Mouse (Mus musculus) lung, embryonic 16.5 days (tissue): ENCODE measurements around the gene Bcl2a1a. TPM values are rescaled to one million over a fixed set of nuclear protein-coding genes. Genes with fewer than 3 reads are reported as not detected.
"Not testable (repeated sequence)": the region's sequence is repeated elsewhere in the genome, so short reads cannot be mapped to it uniquely, and the experiment has no call there.

ENCODE experiments used
- ATAC-seq: fragments of 200-750 bp; cut with Nextera tagmentation; 2 replicates; pipeline ENCODE4 v1.8.0; 2017; ENCODE audit warnings: low read depth, mild to moderate bottlenecking, moderate library complexity
- H3K27ac ChIP-seq: fragments of 300-500 bp; sonication (generic); 2 replicates; pipeline ENCODE4 v1.5.1; 2014; ENCODE audit warnings: mild to moderate bottlenecking, control low read depth, low read length
- H3K27me3 ChIP-seq: fragments of 300-500 bp; sonication (generic); 2 replicates; pipeline ENCODE4 v1.6.1; 2014; ENCODE audit warnings: low read depth, low read length, mixed read lengths; ENCODE audit not compliant: control insufficient read depth, insufficient read depth
- H3K36me3 ChIP-seq: fragments of 300-500 bp; sonication (generic); 2 replicates; pipeline ENCODE4 v1.6.1; 2014; ENCODE audit warnings: low read length; ENCODE audit not compliant: control insufficient read depth, insufficient read depth
- H3K4me1 ChIP-seq: fragments of 300-500 bp; sonication (generic); replicated peaks from 2 replicates; pipeline ENCODE4 v1.6.1; 2014; ENCODE audit warnings: low read length, mixed read lengths; ENCODE audit not compliant: control insufficient read depth, insufficient read depth
- H3K4me2 ChIP-seq: fragments of 300-500 bp; sonication (generic); 2 replicates; pipeline ENCODE4 v1.6.1; 2014; ENCODE audit warnings: low read depth, low read length, control low read depth
- H3K4me3 ChIP-seq: fragments of 300-500 bp; sonication (generic); 2 replicates; pipeline ENCODE4 v1.5.1; 2014; ENCODE audit warnings: mild to moderate bottlenecking, low read length, control low read depth
- H3K9ac ChIP-seq: fragments of 300-500 bp; sonication (generic); 2 replicates; pipeline ENCODE4 v1.6.1; 2014; ENCODE audit warnings: low read length, control low read depth
- H3K9me3 ChIP-seq: fragments of 300-500 bp; sonication (generic); 2 replicates; pipeline ENCODE4 v1.6.1; 2016; ENCODE audit warnings: low read length; ENCODE audit not compliant: control insufficient read depth
- WGBS: fragments of 180-500 bp; shearing (Covaris S2); extraction: QIAGEN DNeasy Blood & Tissue Kit; methylation state at CpG from one replicate; pipeline ENCODE4 v1.1.7; 2014; 5-methylcytosine and 5-hydroxymethylcytosine counted together
- polyA plus RNA-seq: library from polyadenylated mRNA; unstranded; fragments of >200 nt; fragmentation: Nextera tagmentation; extraction: Ambion mirVana; gene quantifications from 2 replicates; pipeline ENCODE4 v1.2.1, GENCODE M21; 2015

Gene Bcl2a1a
- polyA plus RNA-seq = 3.5 and 3.8 TPM in 2 replicates

GRCm38 (mm10) chr9:88956670-88957153 is at the start of gene Bcl2a1a:
Bcl2a1a (plus strand) TSS chr9:88956900.
- not testable (repeated sequence) for H3K27me3 ChIP-seq, H3K36me3 ChIP-seq, H3K9me3 ChIP-seq, H3K4me3 ChIP-seq, H3K9ac ChIP-seq, H3K4me1 ChIP-seq, H3K4me2 ChIP-seq, H3K27ac ChIP-seq
- 82% methylated on average over 5 of the region's 5 CpGs for WGBS
- ATAC-seq = peak; percentile 76

GRCm38 (mm10) chr9:88916576-88916975 is 40.1 kb upstream of the Bcl2a1a start:
- not testable (repeated sequence) for H3K27me3 ChIP-seq, ATAC-seq, H3K4me3 ChIP-seq, H3K9me3 ChIP-seq, H3K36me3 ChIP-seq, H3K4me2 ChIP-seq, H3K27ac ChIP-seq, H3K9ac ChIP-seq, H3K4me1 ChIP-seq
- WGBS = 64% methylated on average over 4 of the region's 5 CpGs

- H3K9ac ChIP-seq, ATAC-seq, H3K27me3 ChIP-seq, H3K4me2 ChIP-seq, H3K36me3 ChIP-seq, H3K4me3 ChIP-seq, H3K4me1 ChIP-seq, H3K27ac ChIP-seq, H3K9me3 ChIP-seq: not testable (repeated sequence)
- WGBS = 15% methylated on average over 1 of the region's 3 CpGs
Measured at GRCm38 (mm10) chr9:88938312-88938711, 18.4 kb upstream of the Bcl2a1a start.

GRCm38 (mm10) chr9:88951466-88951865 is 5.2 kb upstream of the Bcl2a1a start:
- not testable (repeated sequence) for H3K4me2 ChIP-seq, H3K9ac ChIP-seq, H3K4me3 ChIP-seq, H3K27me3 ChIP-seq, ATAC-seq, H3K9me3 ChIP-seq, H3K27ac ChIP-seq, H3K36me3 ChIP-seq, H3K4me1 ChIP-seq

GRCm38 (mm10) chr9:88953151-88953550 is 3.5 kb upstream of the Bcl2a1a start:
- H3K4me3 ChIP-seq, H3K9ac ChIP-seq, H3K9me3 ChIP-seq, H3K27ac ChIP-seq, H3K4me1 ChIP-seq, H3K27me3 ChIP-seq, H3K36me3 ChIP-seq, ATAC-seq, H3K4me2 ChIP-seq: not testable (repeated sequence)

- not testable (repeated sequence) for H3K9ac ChIP-seq, H3K36me3 ChIP-seq, H3K4me1 ChIP-seq, H3K27ac ChIP-seq, H3K4me2 ChIP-seq, H3K27me3 ChIP-seq, H3K9me3 ChIP-seq, H3K4me3 ChIP-seq
- peak; percentile 89 for ATAC-seq
- WGBS = no CpG with 5 or more reads among the region's 1 CpGs
Measured at GRCm38 (mm10) chr9:88955224-88955623, 1.5 kb upstream of the Bcl2a1a start.

GRCm38 (mm10) chr9:88956035-88956434 is 665 bp upstream of the Bcl2a1a start:
- not testable (repeated sequence) for ATAC-seq, H3K27me3 ChIP-seq, H3K27ac ChIP-seq, H3K9ac ChIP-seq, H3K9me3 ChIP-seq, H3K36me3 ChIP-seq, H3K4me2 ChIP-seq, H3K4me3 ChIP-seq, H3K4me1 ChIP-seq
- 62% methylated on average over 2 of the region's 4 CpGs for WGBS

GRCm38 (mm10) chr9:88958891-88959290 is 2.2 kb downstream of the Bcl2a1a start:
- no peaks in the 10 kb centered on the region for H3K36me3 ChIP-seq
- H3K9me3 ChIP-seq = no peaks in the 10 kb centered on the region
- ATAC-seq = no peak
- 73% methylated on average over 3 of the region's 3 CpGs for WGBS
- no peak overlapping the region for H3K4me2 ChIP-seq
- no peak overlapping the region for H3K27ac ChIP-seq
- H3K4me3 ChIP-seq = no peak overlapping the region
- no peaks in the 10 kb centered on the region for H3K27me3 ChIP-seq
- H3K4me1 ChIP-seq = no peaks in the 10 kb centered on the region
- no peak overlapping the region for H3K9ac ChIP-seq

- H3K27ac ChIP-seq, H3K4me2 ChIP-seq, H3K9me3 ChIP-seq, H3K36me3 ChIP-seq, H3K4me1 ChIP-seq, H3K27me3 ChIP-seq, H3K9ac ChIP-seq, H3K4me3 ChIP-seq, ATAC-seq: not testable (repeated sequence)
- 54% methylated on average over 1 of the region's 1 CpGs for WGBS
Measured at GRCm38 (mm10) chr9:88959981-88960380, 3.3 kb downstream of the Bcl2a1a start.

GRCm38 (mm10) chr9:88966462-88966861 is 9.8 kb downstream of the Bcl2a1a start:
- H3K27me3 ChIP-seq, H3K9me3 ChIP-seq, H3K9ac ChIP-seq, H3K4me2 ChIP-seq, H3K4me3 ChIP-seq, H3K27ac ChIP-seq, ATAC-seq, H3K36me3 ChIP-seq, H3K4me1 ChIP-seq: not testable (repeated sequence)
- WGBS = no CpG with 5 or more reads among the region's 6 CpGs
